Mouse (Mus musculus) midbrain, embryonic 14.5 days (tissue): ENCODE measurements at regions not wholly inside any gene's neighbourhood (a gene's known extent, or its start where the extent isn't known, plus 50 kb on each side); places are given as distances from the start of the nearest gene placed in this dataset.
A peak's percentile ranks its signal among the peaks of the same experiment; 100 is the strongest.

Experiments used
- ATAC-seq: fragments of 200-750 bp; cut with Nextera tagmentation; 2 replicates; pipeline ENCODE4 v1.8.0; 2017; ENCODE audit warnings: moderate number of reproducible peaks, moderate library complexity; ENCODE audit not compliant: low FRiP score, low TSS enrichment
- DNase-seq: peaks from one replicate; pipeline ENCODE4 v3.0.0-alpha.2; 2015
- H3K27ac ChIP-seq: fragments of 300-500 bp; sonication (generic); replicated peaks from 2 replicates; pipeline ENCODE4 v1.5.1; 2014; ENCODE audit warnings: mild to moderate bottlenecking, low read depth, low read length, moderate library complexity
- H3K27me3 ChIP-seq: fragments of 300-500 bp; sonication (generic); 2 replicates; pipeline ENCODE4 v1.6.1; 2014; ENCODE audit warnings: low read length, control low read depth, mixed read lengths; ENCODE audit not compliant: control insufficient read depth, insufficient read depth
- H3K36me3 ChIP-seq: fragments of 300-500 bp; sonication (generic); 2 replicates; pipeline ENCODE4 v1.6.1; 2014; ENCODE audit warnings: low read length, control low read depth; ENCODE audit not compliant: control insufficient read depth, insufficient read depth
- H3K4me1 ChIP-seq: fragments of 300-500 bp; sonication (generic); 2 replicates; pipeline ENCODE4 v1.6.1; 2014; ENCODE audit warnings: mild to moderate bottlenecking, antibody characterized with exemption, low read length, control low read depth; ENCODE audit not compliant: control insufficient read depth, insufficient read depth
- H3K4me2 ChIP-seq: fragments of 300-500 bp; sonication (generic); 2 replicates; pipeline ENCODE4 v1.6.1; 2014; ENCODE audit warnings: mild to moderate bottlenecking, low read length, moderate library complexity
- H3K4me3 ChIP-seq: fragments of 300-500 bp; sonication (generic); replicated peaks from 2 replicates; pipeline ENCODE4 v1.5.1; 2014; ENCODE audit warnings: low read depth, low read length
- H3K9ac ChIP-seq: fragments of 300-500 bp; sonication (generic); replicated peaks from 2 replicates; pipeline ENCODE4 v1.6.1; 2014; ENCODE audit warnings: mild to moderate bottlenecking, low read length, moderate library complexity
- H3K9me3 ChIP-seq: fragments of 300-500 bp; sonication (generic); 2 replicates; pipeline ENCODE4 v1.6.1; 2016; ENCODE audit warnings: low read length, control low read depth, mixed read lengths; ENCODE audit not compliant: control insufficient read depth
- WGBS: fragments of 180-500 bp; shearing (Covaris S2); extraction: QIAGEN DNeasy Blood & Tissue Kit; methylation state at CpG from one replicate; pipeline ENCODE4 v1.1.7; 2014; 5-methylcytosine and 5-hydroxymethylcytosine counted together

GRCm38 (mm10) chr8:48927135-48927534, 83.4 kb upstream of the Tenm3 start:
- H3K27me3 ChIP-seq, result no peaks in the 10 kb centered on the region
- H3K4me2 ChIP-seq, result no peak overlapping the region
- H3K36me3 ChIP-seq, result no peaks in the 10 kb centered on the region
- DNase-seq (no peak), ATAC-seq (no peak)
- H3K4me1 ChIP-seq, result no peaks in the 10 kb centered on the region
- H3K4me3 ChIP-seq, result no peak overlapping the region
- H3K9me3 ChIP-seq, result no peaks in the 10 kb centered on the region
- no peak overlapping the region for H3K9ac ChIP-seq
- 78% methylated on average over 11 of the region's 11 CpGs for WGBS
- no peak overlapping the region for H3K27ac ChIP-seq

- no peak overlapping the region for H3K9ac ChIP-seq
- H3K27me3 ChIP-seq, result no peaks in the 10 kb centered on the region
- H3K4me1 ChIP-seq, result no peaks in the 10 kb centered on the region
- WGBS, result 62% methylated on average over 3 of the region's 3 CpGs
- no peak overlapping the region for H3K4me2 ChIP-seq
- H3K9me3 ChIP-seq, result no peaks in the 10 kb centered on the region
- ATAC-seq (no peak), DNase-seq (no peak)
- no peaks in the 10 kb centered on the region for H3K36me3 ChIP-seq
- H3K4me3 ChIP-seq, result no peak overlapping the region
- no peak overlapping the region for H3K27ac ChIP-seq
Observed at GRCm38 (mm10) chr8:48915275-48915674, 71.5 kb upstream of the Tenm3 start.

- Histone ChIP-seq H3K4me3 (no peak overlapping the region), H3K27me3 (no peaks in the 10 kb centered on the region), H3K9me3 (no peaks in the 10 kb centered on the region), H3K36me3 (no peaks in the 10 kb centered on the region), H3K9ac (no peak overlapping the region), H3K4me2 (no peak overlapping the region), H3K27ac (no peak overlapping the region), H3K4me1 (no peaks in the 10 kb centered on the region)
- 87% methylated on average over 4 of the region's 4 CpGs for WGBS
- ATAC-seq (no peak), DNase-seq (no peak)
Observed at GRCm38 (mm10) chr8:48912842-48913241, 69.1 kb upstream of the Tenm3 start.

GRCm38 (mm10) chr8:48901668-48902406, 58.1 kb upstream of the Tenm3 start:
- Histone ChIP-seq H3K36me3 (no peaks in the 10 kb centered on the region), H3K4me3 (no peak overlapping the region), H3K9me3 (no peaks in the 10 kb centered on the region), H3K4me2 (no peak overlapping the region), H3K27ac (no peak overlapping the region), H3K4me1 (peaks cover 5% of the 10 kb centered on the region; the same call in 1 of the 2 replicates), H3K9ac (no peak overlapping the region), H3K27me3 (no peaks in the 10 kb centered on the region)
- DNase-seq (no peak), ATAC-seq (no peak)
- 96% methylated on average over 6 of the region's 6 CpGs for WGBS

- DNase-seq, result peak; percentile 21
- H3K27ac ChIP-seq, result no peak overlapping the region
- peaks cover 7% of the 10 kb centered on the region; the same call in 1 of the 2 replicates for H3K4me1 ChIP-seq
- H3K36me3 ChIP-seq, result no peaks in the 10 kb centered on the region
- H3K9me3 ChIP-seq, result no peaks in the 10 kb centered on the region
- no peak overlapping the region for H3K4me2 ChIP-seq
- 31% methylated on average over 2 of the region's 2 CpGs for WGBS
- no peak overlapping the region for H3K4me3 ChIP-seq
- H3K27me3 ChIP-seq, result no peaks in the 10 kb centered on the region
- peak; percentile 37; the same call in 1 of the 2 replicates for ATAC-seq
- no peak overlapping the region for H3K9ac ChIP-seq
Observed at GRCm38 (mm10) chr8:48896687-48897086, 52.9 kb upstream of the Tenm3 start.

GRCm38 (mm10) chr8:48896251-48896650, 52.5 kb upstream of the Tenm3 start:
- H3K9me3 ChIP-seq, result no peaks in the 10 kb centered on the region
- ATAC-seq (peak; percentile 50; the same call in 1 of the 2 replicates), DNase-seq (peak; percentile 84)
- H3K4me3 ChIP-seq, result no peak overlapping the region
- peaks cover 7% of the 10 kb centered on the region; the same call in 1 of the 2 replicates for H3K4me1 ChIP-seq
- no peak overlapping the region for H3K9ac ChIP-seq
- no peaks in the 10 kb centered on the region for H3K27me3 ChIP-seq
- H3K27ac ChIP-seq, result no peak overlapping the region
- WGBS, result 14% methylated on average over 7 of the region's 7 CpGs
- peak overlapping the region; percentile 17; the same call in 1 of the 2 replicates for H3K4me2 ChIP-seq
- H3K36me3 ChIP-seq, result no peaks in the 10 kb centered on the region

- peak; percentile 45 for DNase-seq
- no peak; the same call in 1 of the 2 replicates for ATAC-seq
- H3K9me3 ChIP-seq, result no peaks in the 10 kb centered on the region
- H3K27me3 ChIP-seq, result no peaks in the 10 kb centered on the region
- no peak overlapping the region for H3K4me3 ChIP-seq
- H3K4me2 ChIP-seq, result 0 out of 2 replicates have a peak overlapping the region, but pooled peaks have one; percentile 17
- H3K4me1 ChIP-seq, result peaks cover 7% of the 10 kb centered on the region; the same call in 1 of the 2 replicates
- no peak overlapping the region for H3K9ac ChIP-seq
- H3K27ac ChIP-seq, result no peak overlapping the region
- H3K36me3 ChIP-seq, result no peaks in the 10 kb centered on the region
- 19% methylated on average over 8 of the region's 8 CpGs for WGBS
Observed at GRCm38 (mm10) chr8:48895586-48895985, 51.8 kb upstream of the Tenm3 start.
